Mouse (Mus musculus): Measurements from ENCODE around the gene Tgm7.

DNA sequence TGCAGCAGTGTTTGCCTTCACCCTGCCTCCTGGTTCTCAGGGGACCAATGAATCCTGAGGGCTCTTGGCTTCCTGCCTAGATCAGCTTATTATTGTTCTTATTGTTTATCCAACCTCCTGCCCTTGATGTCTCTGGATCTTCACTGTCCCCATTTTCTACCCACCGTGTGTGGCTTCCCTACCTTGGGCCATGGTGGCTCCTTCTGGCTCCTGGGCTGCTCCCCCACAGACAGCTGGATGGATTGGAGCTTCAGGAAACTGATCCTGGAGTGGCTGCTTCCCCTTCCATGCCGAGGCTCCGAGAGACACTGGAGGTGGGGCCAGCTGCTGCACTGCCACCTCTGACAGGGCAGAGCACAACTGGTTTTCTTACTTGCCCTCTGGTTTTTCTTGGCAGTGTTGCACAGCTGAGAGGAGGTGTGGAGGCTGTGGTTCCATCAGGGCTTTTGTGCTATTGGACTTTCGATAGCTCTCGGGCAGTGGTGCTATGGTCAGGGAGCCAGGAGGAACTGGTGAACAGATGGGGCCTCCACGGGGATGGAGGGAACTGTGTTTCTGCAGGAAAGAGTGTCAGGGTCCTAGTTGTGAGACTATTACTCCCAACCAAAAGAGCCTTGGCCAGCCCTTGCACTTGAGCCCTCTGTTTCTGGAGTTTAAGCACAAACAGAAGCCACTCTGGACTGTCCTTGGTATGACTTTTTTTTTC lies 24.0 kb downstream of the Tgm7 start, which contains the start of gene Tgm5:
- TF ChIP-seq POLR2A (IDR thresholded peaks at IDR 0.05; ENCODE audit: insufficient read depth, low read depth, low read length): no peak
- TF ChIP-seq CTCF (IDR thresholded peaks at IDR 0.05; ENCODE audit: insufficient read depth, low read depth, low read length): no peak

Data from olfactory bulb, adult 2 months (tissue).